Mouse (Mus musculus): Measurements from ENCODE around the gene Kcnj9. TPM values are rescaled to one million over a fixed set of nuclear protein-coding genes. Genes with fewer than 3 reads are reported as not detected.

Gene Kcnj9
- polyA plus RNA-seq, 1 experiment from 2014 or later, result not detected

- Histone ChIP-seq H3K4me2 (0 out of 2 replicates have a peak overlapping the region, but pooled peaks have one; percentile 17), H3K36me3 (no peaks in the 10 kb centered on the region), H3K27me3 (peaks cover 48% of the 10 kb centered on the region), H3K27ac (no peak overlapping the region), H3K4me3 (replicated peaks) (no peak overlapping the region), H3K9me3 (no peaks in the 10 kb centered on the region), H3K4me1 (replicated peaks) (peaks cover 12% of the 10 kb centered on the region; the same call in 1 of the 2 replicates), H3K9ac (replicated peaks) (no peak overlapping the region)
- 14% methylated on average over 19 of the region's 19 CpGs for WGBS
- peak; percentile 45; the same call in 1 of the 2 replicates for ATAC-seq (ENCODE audit: insufficient number of reproducible peaks, insufficient read depth, low FRiP score, low TSS enrichment, low read depth)
These were observed 21.0 kb upstream of the Kcnj9 start for GRCm38 (mm10) chr1:172349916-172350812.

- no peaks in the 10 kb centered on the region for H3K36me3 ChIP-seq
- no peak overlapping the region for H3K4me3 ChIP-seq (replicated peaks)
- no peak for ATAC-seq (ENCODE audit: insufficient number of reproducible peaks, insufficient read depth, low FRiP score, low TSS enrichment, low read depth)
- no peak overlapping the region for H3K27ac ChIP-seq
- peaks cover 48% of the 10 kb centered on the region for H3K27me3 ChIP-seq
- H3K9me3 ChIP-seq, result no peaks in the 10 kb centered on the region
- 65% methylated on average over 5 of the region's 5 CpGs for WGBS
- no peak overlapping the region for H3K9ac ChIP-seq (replicated peaks)
- H3K4me2 ChIP-seq, result no peak overlapping the region
- H3K4me1 ChIP-seq (replicated peaks), result peaks cover 12% of the 10 kb centered on the region; the same call in 1 of the 2 replicates
These were observed 20.4 kb upstream of the Kcnj9 start for GRCm38 (mm10) chr1:172349504-172349903.

- no peak overlapping the region for H3K27ac ChIP-seq
- peaks cover 50% of the 10 kb centered on the region for H3K27me3 ChIP-seq
- no peak overlapping the region for H3K9ac ChIP-seq (replicated peaks)
- no peaks in the 10 kb centered on the region for H3K36me3 ChIP-seq
- H3K4me1 ChIP-seq (replicated peaks), result peaks cover 12% of the 10 kb centered on the region; the same call in 1 of the 2 replicates
- no peaks in the 10 kb centered on the region for H3K9me3 ChIP-seq
- no peak overlapping the region for H3K4me2 ChIP-seq
- no peak overlapping the region for H3K4me3 ChIP-seq (replicated peaks)
- ATAC-seq (ENCODE audit: insufficient number of reproducible peaks, insufficient read depth, low FRiP score, low TSS enrichment, low read depth), result no peak
- 89% methylated on average over 12 of the region's 12 CpGs for WGBS
These were observed 18.3 kb upstream of the Kcnj9 start for GRCm38 (mm10) chr1:172347382-172347781.

GRCm38 (mm10) chr1:172346707-172347106 is 17.6 kb upstream of the Kcnj9 start:
- Histone ChIP-seq H3K9me3 (no peaks in the 10 kb centered on the region), H3K9ac (replicated peaks) (no peak overlapping the region), H3K27ac (no peak overlapping the region), H3K4me1 (replicated peaks) (peaks cover 12% of the 10 kb centered on the region; the same call in 1 of the 2 replicates), H3K27me3 (peaks cover 53% of the 10 kb centered on the region), H3K4me2 (no peak overlapping the region), H3K36me3 (no peaks in the 10 kb centered on the region), H3K4me3 (replicated peaks) (no peak overlapping the region)
- WGBS, result 86% methylated on average over 10 of the region's 10 CpGs
- no peak for ATAC-seq (ENCODE audit: insufficient number of reproducible peaks, insufficient read depth, low FRiP score, low TSS enrichment, low read depth)

- Histone ChIP-seq H3K4me1 (replicated peaks) (peaks cover 9% of the 10 kb centered on the region), H3K9ac (replicated peaks) (no peak overlapping the region), H3K36me3 (no peaks in the 10 kb centered on the region), H3K27ac (no peak overlapping the region), H3K27me3 (peaks cover 51% of the 10 kb centered on the region), H3K4me3 (replicated peaks) (no peak overlapping the region), H3K4me2 (no peak overlapping the region), H3K9me3 (no peaks in the 10 kb centered on the region)
- WGBS, result 80% methylated on average over 7 of the region's 7 CpGs
- ATAC-seq (ENCODE audit: insufficient number of reproducible peaks, insufficient read depth, low FRiP score, low TSS enrichment, low read depth), result no peak
These were observed 15.7 kb upstream of the Kcnj9 start for GRCm38 (mm10) chr1:172344820-172345219.

- Histone ChIP-seq H3K4me3 (replicated peaks) (no peak overlapping the region), H3K27me3 (peaks cover 51% of the 10 kb centered on the region), H3K9me3 (no peaks in the 10 kb centered on the region), H3K27ac (no peak overlapping the region), H3K4me1 (replicated peaks) (peaks cover 6% of the 10 kb centered on the region; the same call in 1 of the 2 replicates), H3K4me2 (no peak overlapping the region), H3K9ac (replicated peaks) (no peak overlapping the region), H3K36me3 (no peaks in the 10 kb centered on the region)
- no peak for ATAC-seq (ENCODE audit: insufficient number of reproducible peaks, insufficient read depth, low FRiP score, low TSS enrichment, low read depth)
- 72% methylated on average over 3 of the region's 3 CpGs for WGBS
These were observed 14.8 kb upstream of the Kcnj9 start for GRCm38 (mm10) chr1:172343914-172344313.

GRCm38 (mm10) chr1:172342729-172343128 is 13.6 kb upstream of the Kcnj9 start:
- no peak overlapping the region for H3K4me3 ChIP-seq (replicated peaks)
- peaks cover 56% of the 10 kb centered on the region for H3K27me3 ChIP-seq
- ATAC-seq (ENCODE audit: insufficient number of reproducible peaks, insufficient read depth, low FRiP score, low TSS enrichment, low read depth), result no peak
- no peak overlapping the region for H3K27ac ChIP-seq
- H3K4me1 ChIP-seq (replicated peaks), result peaks cover 6% of the 10 kb centered on the region; the same call in 1 of the 2 replicates
- no peak overlapping the region for H3K9ac ChIP-seq (replicated peaks)
- H3K4me2 ChIP-seq, result no peak overlapping the region
- H3K36me3 ChIP-seq, result no peaks in the 10 kb centered on the region
- WGBS, result 97% methylated on average over 3 of the region's 3 CpGs
- H3K9me3 ChIP-seq, result no peaks in the 10 kb centered on the region

GRCm38 (mm10) chr1:172341386-172341785 is 12.3 kb upstream of the Kcnj9 start:
- WGBS, result 19% methylated on average over 10 of the region's 10 CpGs
- no peak overlapping the region for H3K27ac ChIP-seq
- peak overlapping the region; percentile 41 for H3K4me3 ChIP-seq (replicated peaks)
- ATAC-seq (ENCODE audit: insufficient number of reproducible peaks, insufficient read depth, low FRiP score, low TSS enrichment, low read depth), result no peak; the same call in 1 of the 2 replicates
- H3K36me3 ChIP-seq, result no peaks in the 10 kb centered on the region
- H3K9ac ChIP-seq (replicated peaks), result no peak overlapping the region
- H3K4me1 ChIP-seq (replicated peaks), result peaks cover 6% of the 10 kb centered on the region; the same call in 1 of the 2 replicates
- H3K4me2 ChIP-seq, result peak overlapping the region; percentile 66
- H3K27me3 ChIP-seq, result peaks cover 64% of the 10 kb centered on the region
- no peaks in the 10 kb centered on the region for H3K9me3 ChIP-seq

GRCm38 (mm10) chr1:172340729-172341321 is 11.7 kb upstream of the Kcnj9 start, which contains the start of gene Kcnj10:
Gene Kcnj10, plus strand, starts transcription at chr1:172341210.
- peak; percentile 82 for ATAC-seq (ENCODE audit: insufficient number of reproducible peaks, insufficient read depth, low FRiP score, low TSS enrichment, low read depth)
- Histone ChIP-seq H3K9ac (replicated peaks) (0 out of 2 replicates have a peak within 1 kb of the TSS, but pooled peaks have one; percentile 27), H3K4me1 (replicated peaks) (peaks cover 6% of the 10 kb centered on the region; the same call in 1 of the 2 replicates), H3K4me2 (peak within 1 kb of the TSS; percentile 66), H3K27me3 (peaks cover 68% of the 10 kb centered on the region), H3K27ac (no peak within 1 kb of the TSS), H3K9me3 (no peaks in the 10 kb centered on the region), H3K36me3 (no peaks in the 10 kb centered on the region), H3K4me3 (replicated peaks) (peak within 1 kb of the TSS; percentile 41)
- WGBS, result 2% methylated on average over 37 of the region's 38 CpGs

- peaks cover 84% of the 10 kb centered on the region for H3K27me3 ChIP-seq
- H3K27ac ChIP-seq, result no peak overlapping the region
- H3K9ac ChIP-seq (replicated peaks), result no peak overlapping the region
- no peak overlapping the region for H3K4me2 ChIP-seq
- WGBS, result 52% methylated on average over 2 of the region's 2 CpGs
- H3K4me1 ChIP-seq (replicated peaks), result peaks cover 6% of the 10 kb centered on the region; the same call in 1 of the 2 replicates
- H3K36me3 ChIP-seq, result no peaks in the 10 kb centered on the region
- no peak for ATAC-seq (ENCODE audit: insufficient number of reproducible peaks, insufficient read depth, low FRiP score, low TSS enrichment, low read depth)
- H3K9me3 ChIP-seq, result no peaks in the 10 kb centered on the region
- H3K4me3 ChIP-seq (replicated peaks), result no peak overlapping the region
These were observed 8.5 kb upstream of the Kcnj9 start for GRCm38 (mm10) chr1:172337411-172338185.

Data from limb, embryonic 12.5 days (tissue).